Mouse (Mus musculus) hindbrain, embryonic 10.5 days (tissue): ENCODE measurements around the gene 4932438A13Rik. TPM values are rescaled to one million over a fixed set of nuclear protein-coding genes. Genes with fewer than 3 reads are reported as not detected.

ENCODE experiments used
- DNase-seq: peaks from one replicate; pipeline ENCODE4 v3.0.0-alpha.2; 2017; ENCODE audit warnings: low spot score
- H3K27ac ChIP-seq: fragments of 300-500 bp; sonication (generic); 2 replicates; pipeline ENCODE4 v1.5.1; 2016; ENCODE audit warnings: mild to moderate bottlenecking, moderate library complexity
- H3K27me3 ChIP-seq: fragments of 300-500 bp; sonication (generic); 2 replicates; pipeline ENCODE4 v1.6.1; 2016; ENCODE audit warnings: mild to moderate bottlenecking; ENCODE audit not compliant: poor library complexity, insufficient read depth, severe bottlenecking
- H3K36me3 ChIP-seq: fragments of 300-500 bp; sonication (generic); 2 replicates; pipeline ENCODE4 v1.6.1; 2016; ENCODE audit warnings: mild to moderate bottlenecking, moderate library complexity
- H3K4me1 ChIP-seq: fragments of 300-500 bp; sonication (generic); replicated peaks from 2 replicates; pipeline ENCODE4 v1.6.1; 2016; ENCODE audit warnings: mild to moderate bottlenecking
- H3K4me3 ChIP-seq: fragments of 300-500 bp; sonication (generic); 2 replicates; pipeline ENCODE4 v1.5.1; 2016; ENCODE audit warnings: mild to moderate bottlenecking, moderate library complexity
- H3K9me3 ChIP-seq: fragments of 300-500 bp; sonication (generic); 2 replicates; pipeline ENCODE4 v1.6.1; 2016; ENCODE audit warnings: mild to moderate bottlenecking, moderate library complexity
- WGBS: fragments of 180-500 bp; shearing (Covaris S2); methylation state at CpG from one replicate; pipeline ENCODE4 v1.1.7; 2016; 5-methylcytosine and 5-hydroxymethylcytosine counted together
- polyA plus RNA-seq: library from polyadenylated mRNA; unstranded; fragments of >200 nt; fragmentation: Nextera tagmentation; extraction: Ambion mirVana; gene quantifications from 2 replicates; pipeline ENCODE4 v1.2.1, GENCODE M21; 2016

4932438A13Rik gene
- polyA plus RNA-seq, 1 experiment from 2014 or later: 37.6 TPM

DNA sequence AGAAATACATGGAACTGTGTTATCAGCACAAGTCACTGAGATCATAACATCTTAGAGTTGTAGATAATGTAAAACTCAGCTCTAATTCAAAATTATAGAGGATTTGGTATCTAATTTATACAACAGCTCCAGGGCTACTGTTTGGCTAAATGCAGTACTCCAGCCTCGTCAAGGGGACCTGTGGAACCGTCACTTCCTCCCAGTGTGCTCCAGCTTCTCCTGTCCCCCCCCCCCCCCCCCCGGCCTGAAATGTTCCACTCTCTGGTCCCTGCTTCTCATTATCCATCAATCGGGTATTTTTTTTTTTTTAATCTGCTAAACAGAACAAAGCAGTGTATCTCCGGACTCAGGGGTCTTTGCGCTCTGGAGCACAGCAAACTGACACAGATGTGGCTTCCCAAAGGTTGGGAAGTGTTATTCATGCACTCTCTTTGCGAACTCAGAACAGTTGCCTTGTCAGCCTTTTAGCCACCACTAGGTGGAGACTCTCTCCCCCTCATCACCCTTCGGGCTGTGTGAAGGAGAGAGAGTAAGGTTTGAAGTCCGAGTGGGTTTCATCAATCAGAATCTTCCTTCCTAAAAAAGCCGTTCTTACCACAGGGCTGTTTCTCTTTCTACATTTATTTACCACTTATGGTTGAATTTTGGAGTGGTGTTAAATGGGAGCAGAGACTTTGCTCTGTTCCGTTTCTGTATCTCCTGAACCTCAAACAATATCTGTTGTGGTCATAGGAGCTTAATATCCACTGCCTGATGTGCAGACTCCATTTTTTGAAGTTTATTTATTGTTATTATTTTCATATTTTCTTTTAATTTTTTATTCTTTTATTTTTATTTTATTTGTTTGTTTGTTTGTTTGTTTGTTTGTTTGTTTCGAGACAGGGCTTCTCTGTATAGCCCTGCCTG, 22.0 kb upstream of the 4932438A13Rik start:
- Histone ChIP-seq H3K4me1 (peaks cover 9% of the 10 kb centered on the region; the same call in 1 of the 2 replicates), H3K27ac (no peak overlapping the region), H3K9me3 (no peaks in the 10 kb centered on the region), H3K4me3 (peak overlapping the region; percentile 30; the same call in 1 of the 2 replicates), H3K36me3 (no peaks in the 10 kb centered on the region), H3K27me3 (no peaks in the 10 kb centered on the region)
- 25% methylated on average over 12 of the region's 12 CpGs for WGBS
- DNase-seq: peak; percentile 73

- no peak for DNase-seq
- no peak overlapping the region for H3K4me3 ChIP-seq
- H3K27ac ChIP-seq: no peak overlapping the region
These were observed 9.0 kb upstream of the 4932438A13Rik start for GRCm38 (mm10) chr3:36853733-36854440.

DNA sequence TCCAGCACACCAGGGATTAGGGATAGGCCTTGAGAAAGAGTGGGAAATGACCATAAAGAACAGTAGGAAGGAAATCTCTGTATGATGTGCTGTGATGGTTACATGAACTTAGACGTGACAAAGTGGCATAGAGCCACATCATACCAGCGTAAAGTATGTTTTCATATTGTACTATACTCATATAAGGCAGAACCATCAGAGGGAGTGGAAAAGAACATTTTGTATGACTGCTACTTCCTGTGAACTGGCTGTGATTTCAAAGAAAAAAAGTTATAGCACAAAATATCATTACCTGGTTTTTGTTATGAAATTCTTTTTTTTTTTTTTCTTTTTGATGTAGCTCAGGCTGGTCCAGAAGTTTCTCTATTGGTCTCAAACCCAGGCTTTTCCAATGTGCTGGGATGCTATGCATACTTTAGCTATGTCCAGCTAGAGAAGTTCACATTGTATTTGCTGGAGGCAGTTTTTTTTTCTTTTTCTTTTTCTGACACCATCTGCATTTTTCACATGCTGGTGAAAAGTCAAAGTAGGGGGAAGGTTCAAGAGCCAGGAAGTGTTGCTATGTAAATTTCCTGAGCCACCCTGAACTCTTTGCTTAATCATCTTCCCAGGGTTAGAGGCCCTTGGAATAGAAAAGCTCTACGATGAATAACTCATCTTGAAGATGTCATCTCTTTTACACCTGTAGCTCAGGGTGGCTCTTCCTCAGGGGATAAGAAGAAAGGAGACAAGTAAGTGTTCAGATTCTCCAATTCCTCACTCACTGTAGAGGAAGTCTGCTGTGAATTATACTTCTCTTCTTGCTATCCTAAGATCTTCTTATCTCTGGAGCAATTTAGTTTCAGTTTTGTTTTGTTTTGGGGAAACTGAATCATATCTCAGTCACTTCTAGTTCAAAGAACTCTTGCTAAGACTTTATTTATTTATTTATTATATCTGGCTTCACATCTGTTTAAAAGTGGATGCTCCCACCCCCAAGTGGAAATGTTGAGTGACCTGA, 1.2 kb upstream of the 4932438A13Rik start:
- no peak for DNase-seq
- Histone ChIP-seq H3K27me3 (no peaks in the 10 kb centered on the region), H3K4me1 (peaks cover 9% of the 10 kb centered on the region), H3K27ac (no peak overlapping the region), H3K9me3 (no peaks in the 10 kb centered on the region), H3K4me3 (no peak overlapping the region), H3K36me3 (peaks cover 23% of the 10 kb centered on the region)
- 91% methylated on average over 3 of the region's 3 CpGs for WGBS

More at GRCm38 (mm10) chr3:36853733-36854440, 9.0 kb upstream of the 4932438A13Rik start:
- WGBS: 72% methylated on average over 10 of the region's 10 CpGs
- Histone ChIP-seq H3K4me1 (no peaks in the 10 kb centered on the region), H3K27me3 (no peaks in the 10 kb centered on the region), H3K9me3 (no peaks in the 10 kb centered on the region), H3K36me3 (no peaks in the 10 kb centered on the region)

DNA sequence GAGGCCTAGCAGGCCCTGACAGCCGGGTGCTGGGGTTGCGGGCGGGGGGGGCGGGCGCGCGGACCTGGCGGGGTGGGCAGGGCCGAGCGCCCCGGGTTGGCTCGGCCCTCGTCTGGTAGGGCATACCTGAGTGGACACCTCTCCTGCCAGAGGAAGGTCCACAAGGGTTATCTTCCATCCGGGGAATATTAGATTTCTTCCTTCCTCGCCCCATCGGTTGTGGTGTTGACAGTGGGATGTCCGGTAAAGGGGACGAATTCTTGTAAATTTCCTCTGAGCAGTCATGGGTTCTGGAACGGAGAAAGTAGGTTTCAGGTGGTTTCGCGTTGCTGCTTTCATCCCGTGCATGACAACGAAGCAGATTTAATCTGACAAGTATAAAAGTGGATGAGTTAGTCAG, 523 bp downstream of the 4932438A13Rik start:
- no peak for DNase-seq
- H3K36me3 ChIP-seq: peaks cover 31% of the 10 kb centered on the region
- H3K4me3 ChIP-seq: peak overlapping the region; percentile 90
- H3K4me1 ChIP-seq: peaks cover 9% of the 10 kb centered on the region
- H3K27ac ChIP-seq: peak overlapping the region; percentile 91
- 3% methylated on average over 23 of the region's 23 CpGs for WGBS
- H3K9me3 ChIP-seq: no peaks in the 10 kb centered on the region
- no peaks in the 10 kb centered on the region for H3K27me3 ChIP-seq

DNA sequence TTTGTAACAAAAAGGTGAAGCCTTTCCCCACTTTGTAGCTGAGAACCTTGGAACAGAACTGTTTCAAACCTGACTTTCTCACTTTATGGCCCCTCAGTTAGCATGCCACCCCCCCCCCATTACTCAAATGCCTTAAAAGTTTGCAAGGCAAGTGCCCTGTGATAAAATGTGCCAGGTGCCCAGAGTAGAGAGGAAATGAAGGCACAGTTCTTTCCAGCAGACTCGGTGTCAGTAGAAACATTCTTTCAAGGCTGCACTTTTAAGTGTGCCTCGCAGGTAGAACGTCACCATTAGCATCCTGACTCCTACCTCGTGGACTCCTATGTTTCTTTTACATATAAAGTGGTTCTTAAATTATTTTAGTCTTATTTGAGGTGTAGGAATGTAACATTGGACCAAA, 977 bp downstream of the 4932438A13Rik start:
- Histone ChIP-seq H3K36me3 (peaks cover 31% of the 10 kb centered on the region), H3K27me3 (no peaks in the 10 kb centered on the region), H3K4me3 (peak overlapping the region; percentile 90), H3K27ac (no peak overlapping the region), H3K9me3 (no peaks in the 10 kb centered on the region), H3K4me1 (peaks cover 9% of the 10 kb centered on the region)
- no peak for DNase-seq
- WGBS: 82% methylated on average over 4 of the region's 4 CpGs

GRCm38 (mm10) chr3:36864466-36864865, 1.6 kb downstream of the 4932438A13Rik start:
- DNase-seq: no peak
- WGBS: 97% methylated on average over 4 of the region's 4 CpGs
- Histone ChIP-seq H3K4me1 (peaks cover 9% of the 10 kb centered on the region), H3K36me3 (peaks cover 31% of the 10 kb centered on the region), H3K4me3 (no peak overlapping the region), H3K27me3 (no peaks in the 10 kb centered on the region), H3K9me3 (no peaks in the 10 kb centered on the region), H3K27ac (no peak overlapping the region)

DNA sequence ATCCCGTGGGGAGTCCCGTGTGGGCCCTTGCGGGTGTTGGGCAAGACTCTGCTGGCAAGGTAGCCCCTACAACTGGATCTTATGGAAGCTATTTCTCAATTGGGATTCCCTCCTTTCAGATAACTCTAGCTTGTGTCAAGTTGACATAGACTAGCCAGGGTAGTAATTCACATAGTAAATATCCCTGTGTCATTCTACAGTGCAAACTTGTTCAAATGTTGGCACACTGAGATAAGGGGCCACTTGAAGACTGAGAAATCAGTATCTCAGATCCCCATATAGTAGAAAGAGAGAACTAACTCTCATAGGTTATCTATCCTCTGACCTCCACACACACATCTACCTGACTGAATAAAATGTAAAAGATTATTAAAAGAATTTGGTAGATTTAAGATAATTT, 42.5 kb downstream of the 4932438A13Rik start:
- H3K9me3 ChIP-seq: no peaks in the 10 kb centered on the region
- H3K4me3 ChIP-seq: no peak overlapping the region
- 97% methylated on average over 3 of the region's 3 CpGs for WGBS
- H3K36me3 ChIP-seq: peaks cover 22% of the 10 kb centered on the region
- DNase-seq: no peak
- H3K27me3 ChIP-seq: no peaks in the 10 kb centered on the region
- no peaks in the 10 kb centered on the region for H3K4me1 ChIP-seq
- H3K27ac ChIP-seq: no peak overlapping the region

- H3K27me3 ChIP-seq: no peaks in the 10 kb centered on the region
- H3K9me3 ChIP-seq: no peaks in the 10 kb centered on the region
- 94% methylated on average over 2 of the region's 2 CpGs for WGBS
- H3K4me3 ChIP-seq: no peak overlapping the region
- DNase-seq: no peak
- H3K4me1 ChIP-seq: no peaks in the 10 kb centered on the region
- H3K36me3 ChIP-seq: peaks cover 36% of the 10 kb centered on the region
- no peak overlapping the region for H3K27ac ChIP-seq
These were observed 54.9 kb downstream of the 4932438A13Rik start for GRCm38 (mm10) chr3:36917832-36918231.

- Histone ChIP-seq H3K27me3 (no peaks in the 10 kb centered on the region), H3K9me3 (no peaks in the 10 kb centered on the region), H3K4me3 (no peak overlapping the region), H3K36me3 (peaks cover 35% of the 10 kb centered on the region), H3K27ac (no peak overlapping the region), H3K4me1 (no peaks in the 10 kb centered on the region)
- no peak for DNase-seq
- 93% methylated on average over 4 of the region's 4 CpGs for WGBS
These were observed 55.4 kb downstream of the 4932438A13Rik start for GRCm38 (mm10) chr3:36918322-36918721.

GRCm38 (mm10) chr3:36941572-36941971, 78.7 kb downstream of the 4932438A13Rik start:
- Histone ChIP-seq H3K4me1 (peaks cover 5% of the 10 kb centered on the region; the same call in 1 of the 2 replicates), H3K4me3 (no peak overlapping the region), H3K36me3 (peaks cover 13% of the 10 kb centered on the region; the same call in 1 of the 2 replicates), H3K27ac (no peak overlapping the region), H3K9me3 (no peaks in the 10 kb centered on the region), H3K27me3 (no peaks in the 10 kb centered on the region)
- WGBS: 15% methylated on average over 5 of the region's 5 CpGs
- peak; percentile 5 for DNase-seq

DNA sequence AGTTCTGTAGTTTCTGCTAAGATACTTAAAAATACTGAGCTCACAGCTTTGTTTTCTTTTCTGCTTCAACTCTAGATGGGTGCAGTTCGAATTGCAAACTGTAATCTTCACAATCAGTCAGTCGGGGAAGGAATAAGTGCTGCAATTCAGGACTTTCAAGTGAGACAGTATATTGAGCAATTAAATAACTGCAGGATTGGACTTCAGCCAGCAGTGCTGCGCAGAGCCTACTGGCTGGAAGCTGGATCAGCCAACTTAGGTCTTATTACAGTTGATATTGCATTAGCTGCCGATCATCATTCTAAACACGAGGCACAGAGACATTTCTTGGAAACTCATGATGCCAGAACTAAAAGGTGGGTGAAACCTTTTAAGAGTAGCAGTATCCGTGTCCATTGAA, 79.2 kb downstream of the 4932438A13Rik start:
- peaks cover 5% of the 10 kb centered on the region; the same call in 1 of the 2 replicates for H3K4me1 ChIP-seq
- H3K9me3 ChIP-seq: no peaks in the 10 kb centered on the region
- H3K27ac ChIP-seq: no peak overlapping the region
- no peaks in the 10 kb centered on the region for H3K27me3 ChIP-seq
- no peak for DNase-seq
- no peak overlapping the region for H3K4me3 ChIP-seq
- H3K36me3 ChIP-seq: peaks cover 13% of the 10 kb centered on the region; the same call in 1 of the 2 replicates
- 89% methylated on average over 6 of the region's 6 CpGs for WGBS

DNA sequence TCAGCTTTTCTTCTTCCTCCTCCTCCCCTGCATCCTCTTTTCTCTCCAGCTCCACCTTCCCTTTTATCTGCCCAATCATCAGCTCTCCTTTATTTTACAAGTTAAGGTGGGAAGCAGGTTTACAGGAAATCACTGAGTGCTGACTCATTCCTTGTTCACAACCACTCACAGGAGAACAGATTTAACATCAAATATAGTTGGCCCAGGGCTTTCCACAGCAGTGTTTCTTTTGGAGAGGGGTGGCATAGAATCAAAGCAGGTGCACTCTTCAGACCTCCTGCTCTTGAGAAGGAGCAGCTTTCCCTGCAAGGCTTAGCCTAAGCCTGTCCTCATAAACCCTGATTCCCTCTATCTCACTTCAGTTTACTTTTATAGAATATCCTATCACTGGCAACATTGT, 80.8 kb downstream of the 4932438A13Rik start:
- Histone ChIP-seq H3K27me3 (no peaks in the 10 kb centered on the region), H3K36me3 (peaks cover 25% of the 10 kb centered on the region), H3K4me1 (peaks cover 5% of the 10 kb centered on the region; the same call in 1 of the 2 replicates), H3K4me3 (no peak overlapping the region), H3K9me3 (no peaks in the 10 kb centered on the region), H3K27ac (no peak overlapping the region)
- no peak for DNase-seq
